Mouse (Mus musculus) frontal cortex, postnatal 25 days (tissue): Measurements from ENCODE around the gene Stau1.

ENCODE experiments used
- DNase-seq, 2 experiments: peaks; one replicate each; pipeline ENCODE4 v3.0.0; 2022; ENCODE audit warnings: low spot score in 2 of 2

Gene Stau1

GRCm38 (mm10) chr2:166923971-166924370 lies 72.1 kb downstream of the Stau1 start:
- DNase-seq: no peak

- no peak for DNase-seq
Measured at GRCm38 (mm10) chr2:166910536-166910935, 85.6 kb downstream of the Stau1 start.

- DNase-seq: no peak
Measured at GRCm38 (mm10) chr2:166909729-166910128, 86.4 kb downstream of the Stau1 start.

- DNase-seq: no peak
Measured at GRCm38 (mm10) chr2:166906523-166907182, 89.4 kb downstream of the Stau1 start.

- DNase-seq: peak; percentile 97 to 98
Measured at GRCm38 (mm10) chr2:166905711-166906522, 90.2 kb downstream of the Stau1 start, which contains the start of gene Cse1l. Cse1l (plus strand) TSS chr2:166906040.

GRCm38 (mm10) chr2:166903719-166904282 lies 92.3 kb downstream of the Stau1 start:
- no peak for DNase-seq

GRCm38 (mm10) chr2:166900792-166901505 lies 95.2 kb downstream of the Stau1 start:
- no peak for DNase-seq

GRCm38 (mm10) chr2:166899746-166900145 lies 96.4 kb downstream of the Stau1 start:
- DNase-seq: no peak

GRCm38 (mm10) chr2:166899161-166899560 lies 96.9 kb downstream of the Stau1 start:
- DNase-seq: no peak
